8 mouse cellular contexts compared by ENCODE assay signal in genomic region chr8:60632250-60632932, GRCm38 (mm10). TPM values are rescaled to one million over a fixed set of nuclear protein-coding genes. Genes with fewer than 3 reads are reported as not detected.
DNase-seq lines count a peak whose midpoint lies in the region; ATAC-seq and TF ChIP-seq lines count a peak whose summit lies in the region.

TSS of gene Mfap3l (plus strand) at chr8:60632827.

- H3K9me3 ChIP-seq in hindbrain, embryonic 16.5 days (ENCODE audit: control insufficient read depth, low read length): no peaks in the 10 kb centered on the region

- TF ChIP-seq CTCF in cortical plate, adult 2 months (IDR thresholded peaks at IDR 0.05; ENCODE audit: extremely low read depth, insufficient read depth, low read length): no peak
- no peak; the same call in 1 of the 2 replicates for TF ChIP-seq CTCF in gastrocnemius, adult 2 months (IDR thresholded peaks at IDR 0.05)

- peak within 1 kb of the TSS; percentile 80 for H3K9ac ChIP-seq in hindbrain, embryonic 16.5 days (ENCODE audit: low read depth, low read length)

- H3K36me3 ChIP-seq in hindbrain, embryonic 16.5 days (ENCODE audit: control insufficient read depth, insufficient read depth, low read length): no peaks in the 10 kb centered on the region

- peak; percentile 99 for ATAC-seq in hindbrain, embryonic 16.5 days

- peak within 1 kb of the TSS; percentile 96 for H3K4me2 ChIP-seq in hindbrain, embryonic 16.5 days (ENCODE audit: low read length)

- peak; percentile 86 for DNase-seq in adipocyte (ENCODE audit: low spot score)
- peak; percentile 95 for DNase-seq in gastrocnemius, adult 2 months
- peak; percentile 90 for DNase-seq in left cerebral cortex, adult 11 months (ENCODE audit: low spot score)
- DNase-seq in lung, postnatal 36 days: peak; percentile 93
- peak; percentile 93 for DNase-seq in retina, embryonic 14.5 days (ENCODE audit: low spot score)
- DNase-seq in thymus, postnatal 36 days: peak; percentile 66 to 81

- under 1% methylated on average over 53 of the region's 60 CpGs for WGBS in hindbrain, embryonic 16.5 days

- peak; percentile 68; the same call in 1 of the 2 replicates for TF ChIP-seq POLR2A in cortical plate, adult 2 months (IDR thresholded peaks at IDR 0.05; ENCODE audit: extremely low read depth, insufficient read depth, low read length)

- H3K4me1 ChIP-seq in cortical plate, adult 2 months (ENCODE audit: control insufficient read depth, insufficient read depth, low read length): no peaks in the 10 kb centered on the region
- peaks cover 3% of the 10 kb centered on the region for H3K4me1 ChIP-seq in hindbrain, embryonic 16.5 days (ENCODE audit: control insufficient read depth, insufficient read depth, low read depth, low read length)

- peak within 1 kb of the TSS; percentile 85 for H3K4me3 ChIP-seq in cortical plate, adult 2 months (ENCODE audit: insufficient read depth, low read length)
- peak within 1 kb of the TSS; percentile 97 for H3K4me3 ChIP-seq in gastrocnemius, adult 2 months
- peak within 1 kb of the TSS; percentile 73 for H3K4me3 ChIP-seq in hindbrain, embryonic 16.5 days (ENCODE audit: low read length)

- intact Hi-C loops in gastrocnemius, adult 2 months (cut with DNase I): loop anchor here (5.0 to 10.0 kb wide), 3 partner anchors 235 to 852 kb away; partner anchors contain the start of genes Cbr4 and Clcn3

- no peaks in the 10 kb centered on the region; the same call in 1 of the 2 replicates for H3K27me3 ChIP-seq in hindbrain, embryonic 16.5 days (replicated peaks; ENCODE audit: control insufficient read depth, insufficient read depth, low read length)

- peak within 1 kb of the TSS; percentile 93 for H3K27ac ChIP-seq in cortical plate, adult 2 months (ENCODE audit: insufficient read depth, low read length)
- H3K27ac ChIP-seq in gastrocnemius, adult 2 months: peak within 1 kb of the TSS; percentile 90
- H3K27ac ChIP-seq in hindbrain, embryonic 16.5 days (ENCODE audit: low read depth, low read length): peak within 1 kb of the TSS; percentile 80

RNA-seq across cellular contexts. Expression of gene Mfap3l, which starts in this region (rescaled TPM):
- 29.9 and 33.4 TPM in 2 replicates for polyA plus RNA-seq in cortical plate, adult 2 months (2012; rRNA removed)
- total RNA-seq in gastrocnemius, adult 2 months (2021): 1 to 10 TPM; 4.1 to 4.6 TPM
- polyA plus RNA-seq in hindbrain, embryonic 16.5 days (2015; fragmentation: Nextera tagmentation; extraction: Ambion mirVana): 5.3 and 5.8 TPM in 2 replicates

Comparison
In these comparisons a context has a peak if more than half of its experiments do, and no peak if none do; other contexts are left out.
1. Peak in every context shown above with its lines: DNase-seq, ATAC-seq, H3K4me3 ChIP-seq and H3K27ac ChIP-seq.